8 mouse cellular contexts compared by ENCODE assay signal in the genomic region with DNA sequence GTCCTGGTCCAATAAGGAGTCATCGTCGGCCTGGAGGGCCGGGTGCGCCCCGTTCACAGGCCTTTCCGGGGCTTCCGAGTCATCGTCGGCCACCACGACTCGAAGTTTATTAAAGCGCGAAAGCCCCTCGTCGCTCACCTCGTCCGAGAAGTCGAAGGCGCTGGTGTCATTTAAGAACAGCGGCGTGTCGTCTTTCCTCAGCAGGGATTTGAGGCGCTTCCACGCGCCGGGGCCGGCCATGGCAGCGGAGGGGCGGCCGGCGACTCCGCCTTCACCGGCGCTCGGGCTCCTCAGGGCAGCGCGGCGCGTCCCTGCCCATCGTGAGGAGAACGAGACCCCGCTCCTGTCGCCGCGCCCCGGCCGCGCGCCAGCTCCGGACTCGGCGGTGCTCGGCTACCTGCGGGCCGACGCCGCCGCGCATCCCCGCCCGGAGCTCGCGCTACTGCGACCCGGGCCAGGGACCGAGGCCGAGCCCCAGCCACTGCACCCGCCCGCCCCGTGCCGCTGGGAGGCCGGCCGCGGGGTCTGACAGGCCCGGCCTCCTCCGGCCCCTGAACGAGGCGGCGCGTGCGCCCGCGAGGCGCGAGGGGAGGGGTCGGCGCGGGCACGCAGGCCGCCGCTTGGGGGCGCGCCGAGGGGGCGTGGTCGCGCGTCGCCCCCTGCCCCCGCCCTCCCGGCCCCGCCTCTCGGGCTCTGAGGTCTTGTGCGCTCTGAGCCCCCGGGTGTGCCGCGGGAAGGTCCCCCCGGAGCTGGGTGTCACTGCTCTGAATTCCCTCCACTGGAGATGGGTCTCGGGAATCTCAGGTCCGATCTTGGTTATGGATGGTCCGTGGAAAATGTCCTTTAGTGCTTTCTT. TPM values are rescaled to one million over a fixed set of nuclear protein-coding genes. Genes with fewer than 3 reads are reported as not detected.
DNase-seq lines count a peak whose midpoint lies in the region; ATAC-seq and TF ChIP-seq lines count a peak whose summit lies in the region.

A gene (minus strand): TSS at position 483 of the 856 bp plus-strand sequence.

- peak; percentile 98 for ATAC-seq in forebrain, embryonic 14.5 days
- ATAC-seq in heart, postnatal 0 days (ENCODE audit: insufficient read depth, low read depth), result peak; percentile 98
- ATAC-seq in liver, postnatal 0 days, result peak; percentile 95
- peak; percentile 98 for ATAC-seq in neural tube, embryonic 14.5 days (ENCODE audit: low read depth)

- peak; percentile 74 for TF ChIP-seq POLR2A in brain, embryonic 14.5 days (IDR thresholded peaks at IDR 0.05; ENCODE audit: borderline replicate concordance, extremely low read depth, insufficient read depth, insufficient read length, poor library complexity, severe bottlenecking)

- TF ChIP-seq CTCF in brain, embryonic 14.5 days (IDR thresholded peaks at IDR 0.05; ENCODE audit: borderline replicate concordance, extremely low read depth, insufficient read depth, insufficient read length), result no peak
- TF ChIP-seq CTCF in heart, postnatal 0 days (IDR thresholded peaks at IDR 0.05; ENCODE audit: low read depth), result no peak
- TF ChIP-seq CTCF in liver, postnatal 0 days (IDR thresholded peaks at IDR 0.05; ENCODE audit: low read depth), result no peak

- peak within 1 kb of the TSS; percentile 83 for H3K9ac ChIP-seq in forebrain, embryonic 14.5 days (ENCODE audit: low read length)
- H3K9ac ChIP-seq in heart, postnatal 0 days (replicated peaks; ENCODE audit: low read depth, low read length), result peak within 1 kb of the TSS; percentile 88
- H3K9ac ChIP-seq in liver, postnatal 0 days (replicated peaks), result peak within 1 kb of the TSS; percentile 62
- peak within 1 kb of the TSS; percentile 84 for H3K9ac ChIP-seq in neural tube, embryonic 14.5 days (replicated peaks; ENCODE audit: low read depth, low read length)

- DNase-seq in CD4-positive, CD25-positive, alpha-beta regulatory T cell, adult 2 months (ENCODE audit: low read depth, low spot score), result peak; percentile 80
- DNase-seq in brain, embryonic 14.5 days (ENCODE audit: low read depth), result peak; percentile 91
- peak; percentile 82 for DNase-seq in forebrain, embryonic 14.5 days (ENCODE audit: low spot score)
- DNase-seq in heart, postnatal 0 days (ENCODE audit: low spot score), result peak; percentile 62
- DNase-seq in kidney, postnatal 36 days, result peak; percentile 75 to 89
- DNase-seq in liver, postnatal 0 days, result peak; percentile 76
- peak; percentile 87 for DNase-seq in testis, postnatal 10 days (ENCODE audit: low spot score)

- peak within 1 kb of the TSS; percentile 86 for H3K4me2 ChIP-seq in forebrain, embryonic 14.5 days (ENCODE audit: low read length)
- H3K4me2 ChIP-seq in heart, postnatal 0 days (ENCODE audit: low read depth, low read length), result peak within 1 kb of the TSS; percentile 92
- peak within 1 kb of the TSS; percentile 83 for H3K4me2 ChIP-seq in liver, postnatal 0 days (ENCODE audit: low read depth, low read length)
- peak within 1 kb of the TSS; percentile 76 for H3K4me2 ChIP-seq in neural tube, embryonic 14.5 days (ENCODE audit: low read depth, low read length)

- no peaks in the 10 kb centered on the region for H3K9me3 ChIP-seq in forebrain, embryonic 14.5 days (replicated peaks; ENCODE audit: control insufficient read depth, low read length)
- no peaks in the 10 kb centered on the region for H3K9me3 ChIP-seq in heart, postnatal 0 days (replicated peaks; ENCODE audit: control insufficient read depth, low read length)
- no peaks in the 10 kb centered on the region for H3K9me3 ChIP-seq in liver, postnatal 0 days (ENCODE audit: low read length)
- no peaks in the 10 kb centered on the region for H3K9me3 ChIP-seq in neural tube, embryonic 14.5 days (ENCODE audit: control insufficient read depth, low read length)

- no peak for TF ChIP-seq EP300 in heart, postnatal 0 days (IDR thresholded peaks at IDR 0.05; ENCODE audit: low read depth)
- no peak for TF ChIP-seq EP300 in liver, postnatal 0 days (IDR thresholded peaks at IDR 0.05; ENCODE audit: low read depth)

- peak within 1 kb of the TSS; percentile 67 for H3K4me3 ChIP-seq in forebrain, embryonic 14.5 days (ENCODE audit: low read depth, low read length)
- peak within 1 kb of the TSS; percentile 86 for H3K4me3 ChIP-seq in heart, postnatal 0 days (ENCODE audit: low read depth, low read length)
- H3K4me3 ChIP-seq in liver, postnatal 0 days (ENCODE audit: low read depth, low read length), result peak within 1 kb of the TSS; percentile 68
- H3K4me3 ChIP-seq in neural tube, embryonic 14.5 days (ENCODE audit: low read depth, low read length), result peak within 1 kb of the TSS; percentile 81

- under 1% methylated on average over 89 of the region's 111 CpGs for WGBS in forebrain, embryonic 14.5 days
- WGBS in heart, postnatal 0 days, result under 1% methylated on average over 92 of the region's 111 CpGs
- under 1% methylated on average over 100 of the region's 111 CpGs for WGBS in liver, postnatal 0 days (ENCODE audit: insufficient replicate concordance)
- under 1% methylated on average over 92 of the region's 111 CpGs for WGBS in neural tube, embryonic 14.5 days

- H3K36me3 ChIP-seq in forebrain, embryonic 14.5 days (ENCODE audit: control insufficient read depth, insufficient read depth, low read length), result no peaks in the 10 kb centered on the region
- no peaks in the 10 kb centered on the region for H3K36me3 ChIP-seq in heart, postnatal 0 days (replicated peaks; ENCODE audit: control insufficient read depth, insufficient read depth, low read length)
- no peaks in the 10 kb centered on the region for H3K36me3 ChIP-seq in liver, postnatal 0 days (replicated peaks; ENCODE audit: insufficient read depth, low read length)
- H3K36me3 ChIP-seq in neural tube, embryonic 14.5 days (ENCODE audit: control insufficient read depth, insufficient read depth, low read length), result no peaks in the 10 kb centered on the region

- peaks cover 15% of the 10 kb centered on the region for H3K4me1 ChIP-seq in forebrain, embryonic 14.5 days (ENCODE audit: control insufficient read depth, insufficient read depth, low read length)
- H3K4me1 ChIP-seq in heart, postnatal 0 days (ENCODE audit: control insufficient read depth, insufficient read depth), result peaks cover 15% of the 10 kb centered on the region
- H3K4me1 ChIP-seq in liver, postnatal 0 days (ENCODE audit: insufficient read depth), result no peaks in the 10 kb centered on the region; the same call in none of the 2 replicates
- peaks cover 17% of the 10 kb centered on the region for H3K4me1 ChIP-seq in neural tube, embryonic 14.5 days (ENCODE audit: control insufficient read depth, insufficient read depth, low read length)

- H3K27ac ChIP-seq in forebrain, embryonic 14.5 days (ENCODE audit: low read depth, low read length), result 0 out of 2 replicates have a peak within 1 kb of the TSS, but pooled peaks have one; percentile 14
- H3K27ac ChIP-seq in heart, postnatal 0 days (ENCODE audit: low read depth), result peak within 1 kb of the TSS; percentile 76
- peak within 1 kb of the TSS; percentile 69 for H3K27ac ChIP-seq in liver, postnatal 0 days (ENCODE audit: low read depth)
- peak within 1 kb of the TSS; percentile 71 for H3K27ac ChIP-seq in neural tube, embryonic 14.5 days (ENCODE audit: low read depth, low read length)

- no peaks in the 10 kb centered on the region for H3K27me3 ChIP-seq in forebrain, embryonic 14.5 days (replicated peaks; ENCODE audit: control insufficient read depth, insufficient read depth, low read length)
- no peaks in the 10 kb centered on the region for H3K27me3 ChIP-seq in heart, postnatal 0 days (ENCODE audit: control insufficient read depth, insufficient read depth, low read length)
- H3K27me3 ChIP-seq in liver, postnatal 0 days (ENCODE audit: insufficient read depth, low read length), result 0 out of 2 replicates have a peak, but pooled peaks cover 13% of the 10 kb centered on the region
- H3K27me3 ChIP-seq in neural tube, embryonic 14.5 days (ENCODE audit: control insufficient read depth, insufficient read depth, low read length), result no peaks in the 10 kb centered on the region

RNA-seq across cellular contexts. Expression of the gene that starts here (rescaled TPM):
- 10.6 and 12.3 TPM in 2 replicates for polyA plus RNA-seq in brain, embryonic 14.5 days (2012; rRNA removed)
- 9.8 and 10.0 TPM in 2 replicates for polyA plus RNA-seq in forebrain, embryonic 14.5 days (2014; fragmentation: Nextera tagmentation; extraction: Ambion mirVana)
- 20.2 and 31.0 TPM in 2 replicates for total RNA-seq in heart, postnatal 0 days (2014; rRNA removed; ENCODE audit: low replicate concordance)
- 3.0 and 3.8 TPM in 2 replicates for polyA plus RNA-seq in heart, postnatal 0 days (2015; fragmentation: Nextera tagmentation; extraction: Ambion mirVana)
- polyA plus RNA-seq in liver, postnatal 0 days (2015; fragmentation: Nextera tagmentation; extraction: Ambion mirVana), result 1.6 and 1.7 TPM in 2 replicates
- 12.5 and 13.9 TPM in 2 replicates for polyA plus RNA-seq in neural tube, embryonic 14.5 days (2014; fragmentation: Nextera tagmentation; extraction: Ambion mirVana)

Comparison
In these comparisons a context has a peak if more than half of its experiments do, and no peak if none do; other contexts are left out.
1. Peak in every context shown above with its lines: DNase-seq, ATAC-seq, H3K4me3 ChIP-seq and H3K27ac ChIP-seq.
2. H3K27ac ChIP-seq: peak in every context shown above with its lines; median percentile 76 in heart, postnatal 0 days; 71 in neural tube, embryonic 14.5 days; 69 in liver, postnatal 0 days; 14 in forebrain, embryonic 14.5 days.